Mouse (Mus musculus): ENCODE data around the gene Atad1. TPM values are rescaled to one million over a fixed set of nuclear protein-coding genes. Genes with fewer than 3 reads are reported as not detected.
A peak's percentile ranks its signal among the peaks of the same experiment; 100 is the strongest.

Atad1 gene
- polyA plus RNA-seq, 1 experiment from 2014 or later: 76.1 TPM

- H3K4me1 ChIP-seq (replicated peaks): no peaks in the 10 kb centered on the region
These were observed 80.2 kb downstream of the Atad1 start for GRCm38 (mm10) chr19:32659346-32659745.

GRCm38 (mm10) chr19:32653630-32654362, 85.8 kb downstream of the Atad1 start:
- Histone ChIP-seq H3K4me1 (replicated peaks) (no peaks in the 10 kb centered on the region), H3K27ac (no peak overlapping the region), H3K4me3 (replicated peaks) (no peak overlapping the region), H3K9ac (no peak overlapping the region), H3K4me2 (replicated peaks) (no peak overlapping the region), H3K27me3 (replicated peaks) (no peaks in the 10 kb centered on the region), H3K9me3 (no peaks in the 10 kb centered on the region), H3K36me3 (no peaks in the 10 kb centered on the region)
- no peak for ATAC-seq
- 82% methylated on average over 7 of the region's 7 CpGs for WGBS

More at GRCm38 (mm10) chr19:32659346-32659745, 80.2 kb downstream of the Atad1 start:
- ATAC-seq: no peak
- Histone ChIP-seq H3K27me3 (replicated peaks) (no peaks in the 10 kb centered on the region), H3K4me3 (replicated peaks) (no peak overlapping the region), H3K27ac (no peak overlapping the region), H3K9me3 (no peaks in the 10 kb centered on the region), H3K9ac (no peak overlapping the region), H3K36me3 (no peaks in the 10 kb centered on the region), H3K4me2 (replicated peaks) (no peak overlapping the region)
- 75% methylated on average over 5 of the region's 5 CpGs for WGBS

GRCm38 (mm10) chr19:32653122-32653521, 86.5 kb downstream of the Atad1 start:
- WGBS: 74% methylated on average over 5 of the region's 5 CpGs
- no peaks in the 10 kb centered on the region for H3K27me3 ChIP-seq (replicated peaks)
- H3K4me1 ChIP-seq (replicated peaks): no peaks in the 10 kb centered on the region
- no peaks in the 10 kb centered on the region for H3K36me3 ChIP-seq
- no peaks in the 10 kb centered on the region for H3K9me3 ChIP-seq
- no peak overlapping the region for H3K9ac ChIP-seq
- no peak for ATAC-seq
- H3K4me3 ChIP-seq (replicated peaks): no peak overlapping the region
- H3K27ac ChIP-seq: no peak overlapping the region
- no peak overlapping the region for H3K4me2 ChIP-seq (replicated peaks)

GRCm38 (mm10) chr19:32651046-32651445, 88.5 kb downstream of the Atad1 start:
- 86% methylated on average over 5 of the region's 5 CpGs for WGBS
- no peaks in the 10 kb centered on the region for H3K36me3 ChIP-seq
- no peaks in the 10 kb centered on the region for H3K27me3 ChIP-seq (replicated peaks)
- no peak overlapping the region for H3K4me3 ChIP-seq (replicated peaks)
- no peaks in the 10 kb centered on the region for H3K4me1 ChIP-seq (replicated peaks)
- H3K27ac ChIP-seq: no peak overlapping the region
- no peak for ATAC-seq
- no peak overlapping the region for H3K4me2 ChIP-seq (replicated peaks)
- H3K9ac ChIP-seq: no peak overlapping the region
- no peaks in the 10 kb centered on the region for H3K9me3 ChIP-seq

- ATAC-seq: peak; percentile 75
- H3K9me3 ChIP-seq: no peaks in the 10 kb centered on the region
- H3K9ac ChIP-seq: no peak overlapping the region
- peak overlapping the region; percentile 26; the same call in 1 of the 2 replicates for H3K4me2 ChIP-seq (replicated peaks)
- H3K27ac ChIP-seq: no peak overlapping the region
- WGBS: 45% methylated on average over 10 of the region's 10 CpGs
- no peak overlapping the region for H3K4me3 ChIP-seq (replicated peaks)
- H3K4me1 ChIP-seq (replicated peaks): no peaks in the 10 kb centered on the region
- H3K36me3 ChIP-seq: no peaks in the 10 kb centered on the region
- H3K27me3 ChIP-seq (replicated peaks): no peaks in the 10 kb centered on the region
These were observed 91.5 kb downstream of the Atad1 start for GRCm38 (mm10) chr19:32648019-32648571.

GRCm38 (mm10) chr19:32646382-32646781, 93.2 kb downstream of the Atad1 start:
- Histone ChIP-seq H3K27me3 (replicated peaks) (no peaks in the 10 kb centered on the region), H3K4me1 (replicated peaks) (no peaks in the 10 kb centered on the region), H3K4me2 (replicated peaks) (no peak overlapping the region), H3K36me3 (no peaks in the 10 kb centered on the region), H3K27ac (no peak overlapping the region), H3K9ac (no peak overlapping the region), H3K9me3 (no peaks in the 10 kb centered on the region), H3K4me3 (replicated peaks) (no peak overlapping the region)
- no peak for ATAC-seq
- 85% methylated on average over 3 of the region's 3 CpGs for WGBS

- Histone ChIP-seq H3K4me1 (replicated peaks) (no peaks in the 10 kb centered on the region), H3K9me3 (no peaks in the 10 kb centered on the region), H3K4me3 (replicated peaks) (no peak overlapping the region), H3K9ac (no peak overlapping the region), H3K27me3 (replicated peaks) (no peaks in the 10 kb centered on the region), H3K4me2 (replicated peaks) (no peak overlapping the region), H3K36me3 (no peaks in the 10 kb centered on the region), H3K27ac (no peak overlapping the region)
- WGBS: 86% methylated on average over 7 of the region's 7 CpGs
- ATAC-seq: no peak
These were observed 93.6 kb downstream of the Atad1 start for GRCm38 (mm10) chr19:32645939-32646338.

- H3K4me1 ChIP-seq (replicated peaks): no peaks in the 10 kb centered on the region
- H3K9me3 ChIP-seq: no peaks in the 10 kb centered on the region
- no peak overlapping the region for H3K9ac ChIP-seq
- ATAC-seq: no peak
- H3K4me3 ChIP-seq (replicated peaks): no peak overlapping the region
- H3K27me3 ChIP-seq (replicated peaks): no peaks in the 10 kb centered on the region
- H3K4me2 ChIP-seq (replicated peaks): no peak overlapping the region
- 91% methylated on average over 3 of the region's 3 CpGs for WGBS
- no peaks in the 10 kb centered on the region for H3K36me3 ChIP-seq
- no peak overlapping the region for H3K27ac ChIP-seq
These were observed 95.9 kb downstream of the Atad1 start for GRCm38 (mm10) chr19:32643642-32644041.

GRCm38 (mm10) chr19:32641995-32642394, 97.6 kb downstream of the Atad1 start:
- H3K4me1 ChIP-seq (replicated peaks): 0 out of 2 replicates have a peak, but pooled peaks cover 2% of the 10 kb centered on the region
- 90% methylated on average over 8 of the region's 8 CpGs for WGBS
- no peak overlapping the region for H3K9ac ChIP-seq
- no peak overlapping the region for H3K4me3 ChIP-seq (replicated peaks)
- H3K27ac ChIP-seq: no peak overlapping the region
- no peaks in the 10 kb centered on the region for H3K36me3 ChIP-seq
- no peaks in the 10 kb centered on the region for H3K27me3 ChIP-seq (replicated peaks)
- ATAC-seq: no peak
- H3K9me3 ChIP-seq: no peaks in the 10 kb centered on the region
- H3K4me2 ChIP-seq (replicated peaks): no peak overlapping the region

- H3K9me3 ChIP-seq: no peaks in the 10 kb centered on the region
- no peaks in the 10 kb centered on the region for H3K27me3 ChIP-seq (replicated peaks)
- H3K36me3 ChIP-seq: no peaks in the 10 kb centered on the region
- no peak overlapping the region for H3K4me2 ChIP-seq (replicated peaks)
- H3K4me3 ChIP-seq (replicated peaks): no peak overlapping the region
- 0 out of 2 replicates have a peak, but pooled peaks cover 2% of the 10 kb centered on the region for H3K4me1 ChIP-seq (replicated peaks)
- H3K27ac ChIP-seq: no peak overlapping the region
- H3K9ac ChIP-seq: no peak overlapping the region
- 87% methylated on average over 7 of the region's 7 CpGs for WGBS
- ATAC-seq: no peak
These were observed 98.1 kb downstream of the Atad1 start for GRCm38 (mm10) chr19:32641535-32641934.

GRCm38 (mm10) chr19:32638276-32638903, 101.2 kb downstream of the Atad1 start:
- 0 out of 2 replicates have a peak, but pooled peaks cover 2% of the 10 kb centered on the region for H3K4me1 ChIP-seq (replicated peaks)
- no peak overlapping the region for H3K27ac ChIP-seq
- H3K4me3 ChIP-seq (replicated peaks): no peak overlapping the region
- no peaks in the 10 kb centered on the region for H3K27me3 ChIP-seq (replicated peaks)
- peak; percentile 57; the same call in 1 of the 2 replicates for ATAC-seq
- H3K9me3 ChIP-seq: no peaks in the 10 kb centered on the region
- WGBS: 51% methylated on average over 13 of the region's 13 CpGs
- H3K36me3 ChIP-seq: no peaks in the 10 kb centered on the region
- no peak overlapping the region for H3K9ac ChIP-seq
- peak overlapping the region; percentile 35; the same call in 1 of the 2 replicates for H3K4me2 ChIP-seq (replicated peaks)
